Mouse (Mus musculus): Measurements from ENCODE around the gene Vgf. TPM values are rescaled to one million over a fixed set of nuclear protein-coding genes. Genes with fewer than 3 reads are reported as not detected.

The Vgf gene
- total RNA-seq, 2 experiments from 2014 or later: 278 to 317 TPM

Small RNA genes lying within 50 kb of the gene (microRNA-seq; reads per million reads assigned to microRNA genes)
- gene Mir702: 441 to 492 reads per million in 2 experiments

Other genes starting within 250 kb of the Vgf start
- 10 to 100 TPM; 17.2 to 20.4 TPM for gene Col26a1, start 143.2 kb upstream of the Vgf start, total RNA-seq (2021)
- gene Ift22, start 118.2 kb upstream of the Vgf start, total RNA-seq (2021): 100 to 1,000 TPM in 1 of 2 experiments, 10 to 100 TPM in 1; 98.1 to 110 TPM
- 100 to 1,000 TPM; 233 to 242 TPM for gene Fis1, start 73.1 kb upstream of the Vgf start, total RNA-seq (2021)
- under 1 TPM in 1 of 2 experiments, not detected in 1; 0.17 TPM for gene Cldn15, start 59.8 kb upstream of the Vgf start, total RNA-seq (2021)
- 10 to 100 TPM; 32.2 to 36.5 TPM for gene Plod3, start 39.4 kb upstream of the Vgf start, total RNA-seq (2021)
- 10 to 100 TPM; 79.0 to 82.7 TPM for gene Znhit1, start 38.4 kb upstream of the Vgf start, total RNA-seq (2021)
- gene Ap1s1, start 19.7 kb downstream of the Vgf start, total RNA-seq (2021): 100 to 1,000 TPM; 235 to 257 TPM
- 1 to 10 TPM in 1 of 2 experiments, under 1 TPM in 1; 0.76 to 1.3 TPM for gene Serpine1, start 45.9 kb downstream of the Vgf start, total RNA-seq (2021)
- 1 to 10 TPM; 3.3 to 3.7 TPM for gene Trim56, start 89.8 kb downstream of the Vgf start, total RNA-seq (2021)
- gene Muc3, start 122.9 kb downstream of the Vgf start, total RNA-seq (2021): not detected
- 1 to 10 TPM; 3.7 to 4.0 TPM for gene Muc3a, start 186.0 kb downstream of the Vgf start, total RNA-seq (2021)